Mouse (Mus musculus): ENCODE data around the gene Scrn2.
A peak's percentile ranks its signal among the peaks of the same experiment; 100 is the strongest.

The Scrn2 gene

DNA sequence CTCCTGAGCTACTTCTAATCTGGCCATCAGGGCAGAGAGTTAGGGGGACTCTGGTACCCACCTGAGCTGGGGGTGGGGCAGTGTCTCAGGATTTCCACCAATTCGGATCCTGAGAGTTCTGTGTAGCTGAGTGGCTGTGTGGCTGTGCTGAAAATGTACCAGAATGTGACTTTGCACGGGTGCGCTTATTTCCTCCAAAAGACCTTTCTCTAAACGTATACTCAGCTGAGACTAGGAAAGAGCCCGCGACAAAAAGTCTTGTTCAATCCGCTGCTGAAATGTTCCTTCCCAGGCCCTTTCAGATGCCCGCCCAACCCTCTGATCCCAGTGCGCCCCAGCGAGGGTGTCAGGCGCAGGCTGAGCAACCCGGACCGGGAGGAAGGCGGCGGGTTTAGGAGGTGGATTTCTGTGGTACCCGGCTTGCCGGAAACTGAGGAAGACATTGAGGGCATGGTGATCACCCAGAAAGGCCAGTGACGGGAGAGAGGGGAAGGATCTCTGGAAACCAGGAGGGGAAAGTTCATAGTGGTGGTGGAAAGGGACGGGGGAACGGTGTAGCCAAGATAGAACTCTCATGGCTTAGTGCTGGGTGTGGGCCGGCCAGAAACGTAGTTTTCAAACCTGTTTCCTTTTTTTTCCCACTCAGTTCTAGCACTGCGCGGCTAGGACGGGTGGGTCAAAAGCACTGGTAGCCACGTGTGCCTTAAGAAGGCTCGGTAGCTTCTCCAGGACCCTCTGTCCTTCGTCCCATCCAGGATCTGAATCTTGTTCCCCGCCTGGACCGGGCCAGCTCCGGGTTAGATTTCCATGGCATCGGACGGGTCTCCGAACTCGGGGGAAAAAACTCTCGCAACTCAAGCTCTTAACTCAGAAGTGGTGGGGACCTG is 11.8 kb upstream of the Scrn2 start:
- no peak for DNase-seq (ENCODE audit: low read depth)

DNA sequence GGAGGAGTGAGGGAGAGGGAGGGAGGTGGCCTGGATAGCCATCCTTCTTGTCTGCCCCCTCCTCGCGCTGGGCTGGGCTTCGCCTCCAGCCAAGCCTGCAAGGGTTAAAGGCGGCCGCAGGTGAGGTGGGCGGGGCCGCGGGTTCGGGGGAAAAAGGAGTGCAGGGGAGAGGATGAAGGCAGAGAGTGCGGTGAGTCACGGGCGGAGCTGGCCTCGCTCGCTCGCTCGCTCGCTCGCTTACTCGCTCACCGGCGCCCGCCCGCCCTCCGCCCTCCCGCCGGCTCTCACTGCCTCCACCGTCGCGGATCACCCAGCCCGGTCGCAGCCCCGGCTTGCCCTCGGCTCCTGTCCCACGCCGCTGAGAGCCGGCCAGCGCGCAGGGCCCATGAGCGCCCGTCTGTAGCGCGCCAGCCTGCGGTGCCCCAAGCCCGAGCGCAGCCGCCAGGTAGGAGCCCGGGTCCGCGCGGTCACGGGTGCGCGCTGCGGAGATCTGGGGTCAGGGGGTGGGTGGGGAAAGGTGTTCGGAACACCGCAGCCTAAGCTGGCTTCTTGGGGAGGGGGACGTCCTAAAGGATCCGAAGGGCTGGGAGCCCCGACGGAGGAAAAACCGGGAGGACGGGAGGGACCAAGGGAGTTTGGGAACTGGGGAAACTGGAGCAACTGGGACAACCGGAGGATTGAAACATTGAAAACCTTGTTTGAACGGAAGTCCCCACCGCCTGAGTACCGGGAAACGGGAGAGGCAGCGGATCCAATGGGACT is 11.0 kb upstream of the Scrn2 start:
- no peak for DNase-seq (ENCODE audit: low read depth)

- no peak for DNase-seq (ENCODE audit: low read depth)
Observed at GRCm38 (mm10) chr11:97019345-97019708, 10.4 kb upstream of the Scrn2 start.

DNA sequence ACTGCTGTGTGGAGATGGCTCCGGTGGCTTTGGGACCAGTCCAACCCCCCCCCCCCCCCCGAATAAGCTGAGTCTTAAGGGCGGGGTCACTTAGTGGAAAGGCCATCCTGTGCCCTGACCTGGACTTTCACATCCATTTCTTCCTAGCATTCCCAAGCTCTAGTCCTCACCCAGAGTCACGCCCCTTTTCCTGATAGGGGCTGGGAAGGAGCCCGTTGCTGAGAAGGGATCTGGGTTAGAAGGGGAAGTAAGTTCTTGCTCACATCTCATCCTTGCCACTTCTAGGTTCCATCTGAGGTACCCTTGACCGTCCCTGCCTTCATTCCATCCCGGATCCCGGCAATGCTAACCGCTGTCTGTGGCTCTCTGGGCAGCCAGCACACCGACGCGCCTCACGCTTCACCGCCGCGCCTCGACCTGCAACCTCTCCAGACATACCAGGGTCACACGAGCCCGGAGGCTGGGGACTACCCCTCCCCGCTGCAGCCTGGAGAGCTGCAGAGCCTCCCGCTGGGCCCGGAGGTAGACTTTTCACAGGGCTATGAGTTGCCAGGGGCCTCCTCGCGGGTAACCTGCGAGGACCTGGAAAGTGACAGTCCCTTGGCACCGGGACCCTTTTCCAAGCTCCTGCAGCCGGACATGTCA is 8.5 kb upstream of the Scrn2 start:
- DNase-seq (ENCODE audit: low read depth), result no peak

DNA sequence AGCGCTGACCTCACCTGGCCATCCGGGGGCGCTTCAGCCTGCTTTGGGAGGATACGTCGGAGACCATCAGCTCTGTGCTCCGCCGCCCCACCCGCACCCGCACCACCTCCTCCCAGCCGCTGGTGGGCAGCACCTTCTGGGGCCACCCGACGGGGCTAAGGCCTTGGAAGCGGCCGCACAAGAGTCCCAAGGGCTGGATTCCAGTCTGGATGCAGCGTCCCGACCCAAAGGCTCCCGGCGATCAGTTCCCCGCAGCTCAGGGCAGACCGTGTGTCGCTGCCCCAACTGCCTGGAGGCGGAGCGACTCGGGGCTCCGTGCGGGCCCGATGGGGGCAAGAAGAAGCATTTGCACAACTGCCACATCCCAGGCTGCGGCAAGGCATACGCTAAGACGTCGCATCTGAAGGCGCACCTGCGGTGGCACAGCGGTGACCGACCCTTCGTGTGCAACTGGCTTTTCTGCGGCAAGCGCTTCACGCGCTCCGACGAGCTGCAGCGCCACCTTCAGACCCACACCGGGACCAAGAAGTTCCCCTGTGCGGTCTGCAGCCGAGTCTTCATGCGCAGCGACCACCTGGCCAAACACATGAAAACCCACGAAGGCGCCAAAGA is 7.8 kb upstream of the Scrn2 start:
- DNase-seq (ENCODE audit: low read depth), result no peak

GRCm38 (mm10) chr11:97024977-97025376 is 4.8 kb upstream of the Scrn2 start:
- DNase-seq (ENCODE audit: low read depth), result no peak

DNA sequence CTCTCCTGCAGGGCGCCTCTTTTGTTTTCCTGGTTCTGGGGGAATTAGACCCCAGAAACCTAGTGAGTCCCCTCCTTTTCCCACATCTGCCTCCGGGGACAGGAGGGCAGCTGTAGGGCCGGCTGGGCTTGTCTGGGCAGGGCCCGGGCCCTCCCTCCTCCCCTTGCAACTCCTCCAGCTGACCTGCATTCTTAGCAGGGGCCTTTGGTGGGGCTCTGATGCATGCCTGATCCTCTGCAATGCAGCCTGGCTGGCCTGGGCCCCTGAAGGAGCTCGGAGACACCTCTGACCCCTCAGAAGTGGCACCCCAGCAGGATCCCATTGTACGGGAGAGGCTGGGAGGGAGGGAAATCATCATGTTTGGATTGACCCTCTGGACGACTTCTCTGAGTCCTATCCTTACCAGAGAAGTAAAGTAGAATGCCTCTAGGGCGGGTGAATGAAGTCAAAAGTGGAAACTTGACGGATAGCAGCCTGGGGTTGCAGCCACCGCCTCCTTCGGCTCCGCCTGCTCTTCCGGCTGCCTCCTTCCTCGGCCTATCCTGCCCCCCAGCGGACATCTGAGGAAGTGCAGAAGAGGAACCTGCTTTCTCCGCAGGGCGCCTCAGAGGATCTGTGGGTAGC is 3.9 kb upstream of the Scrn2 start:
- DNase-seq (ENCODE audit: low read depth), result peak; percentile 78

- no peak for DNase-seq (ENCODE audit: low read depth)
Observed at GRCm38 (mm10) chr11:97030426-97030825, 688 bp downstream of the Scrn2 start.

DNA sequence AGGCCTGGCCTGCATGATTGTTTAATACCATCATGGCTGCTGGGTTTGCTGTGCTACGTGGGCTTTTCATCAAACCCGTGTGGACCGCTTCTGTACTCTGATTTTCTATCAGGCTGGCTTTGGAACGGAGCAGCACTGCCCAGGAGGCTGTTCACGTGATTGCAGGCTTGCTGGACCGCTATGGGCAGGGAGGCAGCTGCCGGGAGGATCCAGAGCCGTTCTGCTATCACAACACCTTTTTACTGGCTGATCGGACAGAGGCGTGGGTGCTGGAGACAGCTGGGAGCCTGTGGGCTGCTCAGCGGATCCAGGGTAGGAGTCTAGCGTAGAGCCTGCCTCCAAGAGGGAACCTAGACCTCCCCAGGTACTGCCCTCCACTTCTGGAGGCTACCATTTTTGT is 2.2 kb downstream of the Scrn2 start:
- DNase-seq (ENCODE audit: low read depth), result no peak

GRCm38 (mm10) chr11:97032499-97032898 is 2.8 kb downstream of the Scrn2 start:
- no peak for DNase-seq (ENCODE audit: low read depth)

DNA sequence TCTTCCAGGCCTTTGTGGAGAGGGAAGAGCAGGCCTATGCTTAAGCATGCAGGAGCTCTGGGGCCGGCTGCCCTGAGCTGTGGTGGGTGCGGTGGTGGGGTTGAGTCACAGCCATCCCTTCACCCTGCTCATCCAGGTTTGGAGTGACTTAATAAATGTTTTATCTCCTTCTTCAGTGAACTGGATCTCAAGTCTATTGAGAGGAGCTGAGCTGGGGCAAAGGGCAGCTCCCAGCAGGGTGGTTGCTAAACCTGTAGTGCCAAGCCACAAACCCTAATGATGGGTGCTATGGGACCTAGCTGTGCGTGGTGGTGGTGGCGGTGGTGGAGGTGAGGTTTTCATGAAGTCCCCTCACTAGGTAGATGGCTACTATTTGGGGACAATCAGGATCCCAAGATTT is 4.0 kb downstream of the Scrn2 start:
- DNase-seq (ENCODE audit: low read depth), result no peak

GRCm38 (mm10) chr11:97036141-97036540 is 6.4 kb downstream of the Scrn2 start:
- DNase-seq (ENCODE audit: low read depth), result no peak

DNA sequence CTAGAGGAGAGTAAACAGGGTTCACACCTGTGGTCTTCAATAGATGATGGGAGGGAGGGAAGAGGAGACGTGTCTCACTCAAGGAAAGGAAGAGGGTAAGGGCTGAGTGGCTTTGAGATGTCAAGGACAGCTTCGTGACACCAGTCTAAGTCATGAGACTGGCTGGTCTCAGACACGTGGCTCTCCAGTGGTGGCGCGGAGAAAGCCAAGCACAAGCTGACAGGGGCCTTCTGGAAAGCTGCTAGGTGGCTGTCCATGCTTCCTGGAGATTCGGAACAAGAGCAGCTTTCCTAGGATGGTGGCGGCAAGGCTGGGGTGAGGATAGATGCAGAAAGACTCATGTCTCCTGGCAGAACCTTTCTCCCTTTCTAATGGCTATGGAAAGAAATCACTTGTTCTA is 9.1 kb downstream of the Scrn2 start:
- no peak for DNase-seq (ENCODE audit: low read depth)

GRCm38 (mm10) chr11:97040301-97041021 is 10.7 kb downstream of the Scrn2 start:
- no peak for DNase-seq (ENCODE audit: low read depth)

- peak; percentile 86 for DNase-seq (ENCODE audit: low read depth)
Observed at GRCm38 (mm10) chr11:97041022-97041899, 11.5 kb downstream of the Scrn2 start, which contains the start of the genes Lrrc46 and Mrpl10. TSS of gene Lrrc46 (minus strand) at chr11:97041407. TSS of gene Mrpl10 (plus strand) at chr11:97041560.

DNA sequence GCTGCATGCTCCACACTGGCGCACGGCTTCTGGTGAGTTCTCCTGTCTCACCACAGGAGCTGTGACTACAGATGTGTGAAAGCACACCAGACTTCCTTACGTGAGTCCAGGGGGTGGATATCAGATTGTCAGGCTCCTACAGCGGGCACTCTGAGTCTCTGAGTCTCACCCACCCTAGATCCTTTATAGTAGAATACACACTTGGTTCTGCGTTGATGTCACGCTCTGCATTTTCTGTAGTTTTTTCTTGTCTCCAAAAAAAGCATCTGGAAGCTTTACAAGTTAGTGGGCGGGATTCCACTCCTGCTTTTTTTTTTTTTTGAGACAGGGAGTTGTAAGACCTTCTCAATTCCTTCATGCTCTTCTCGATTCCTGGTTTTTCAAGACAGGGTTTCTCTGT is 15.2 kb downstream of the Scrn2 start:
- DNase-seq (ENCODE audit: low read depth), result no peak

DNA sequence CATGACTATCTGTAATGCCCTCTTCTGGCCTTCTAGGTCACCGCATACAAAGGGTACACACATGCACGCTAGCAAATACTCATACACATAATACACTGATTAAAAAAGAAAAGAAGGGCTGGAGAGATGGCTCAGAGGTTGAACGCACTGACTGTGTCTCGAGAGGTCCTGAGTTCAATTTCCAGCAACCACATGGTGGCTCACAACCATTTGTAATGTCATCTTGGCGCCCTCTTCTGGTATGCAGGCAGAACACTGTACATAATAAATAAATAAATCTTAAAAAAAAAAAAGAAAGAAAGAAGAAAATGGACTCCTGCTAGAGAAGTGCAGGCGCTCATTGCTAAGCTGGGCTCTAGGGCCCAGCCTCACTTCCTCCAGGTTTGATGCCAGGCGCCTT is 16.1 kb downstream of the Scrn2 start:
- no peak for DNase-seq (ENCODE audit: low read depth)

GRCm38 (mm10) chr11:97048090-97048650 is 18.4 kb downstream of the Scrn2 start:
- no peak for DNase-seq (ENCODE audit: low read depth)

DNA sequence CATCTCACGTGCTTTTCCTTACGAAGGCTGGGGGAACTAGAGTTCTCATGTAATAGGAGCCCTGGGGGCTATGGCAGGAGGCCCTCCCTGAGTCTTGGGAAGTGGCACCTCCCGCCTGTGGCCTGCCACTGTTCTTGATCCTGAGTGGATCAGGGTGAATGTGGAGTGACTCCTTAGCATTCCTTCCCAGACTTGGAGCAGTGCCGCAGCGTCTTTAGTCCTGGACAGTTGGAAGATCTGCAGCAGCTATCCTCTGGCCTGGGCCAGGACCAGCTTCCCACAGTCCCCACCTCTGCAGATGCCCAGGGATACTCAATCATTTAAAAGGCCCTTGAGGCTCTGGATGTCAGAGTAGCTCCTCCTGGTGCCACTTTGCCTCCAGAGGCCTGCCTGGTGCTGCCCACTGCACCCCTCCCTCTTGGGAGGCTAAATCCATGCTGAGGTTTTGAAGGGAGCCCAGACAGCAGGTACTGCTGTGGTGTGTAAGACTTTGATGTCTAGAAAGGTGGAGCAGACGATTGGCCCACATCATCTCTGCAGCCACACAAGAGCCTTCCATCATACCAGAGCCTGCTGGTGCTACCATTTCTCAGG is 19.9 kb downstream of the Scrn2 start:
- no peak for DNase-seq (ENCODE audit: low read depth)

Data from c-Kit-positive CD71-positive TER-119-negative erythroid progenitor cells, embryonic 14.5 days (primary cell).